Mouse (Mus musculus) thymus, postnatal 14 days (tissue): ENCODE data around the gene Mllt3.

ENCODE experiments used
- DNase-seq: peaks from one replicate; pipeline ENCODE4 v3.0.0; 2021

Gene Mllt3

GRCm38 (mm10) chr4:87761075-87761474, 272.1 kb downstream of the Mllt3 start:
- DNase-seq, result no peak

- DNase-seq, result no peak
These were observed 272.9 kb downstream of the Mllt3 start for GRCm38 (mm10) chr4:87760297-87760696.

- no peak for DNase-seq
These were observed 273.5 kb downstream of the Mllt3 start for GRCm38 (mm10) chr4:87759625-87760024.

- no peak for DNase-seq
These were observed 274.1 kb downstream of the Mllt3 start for GRCm38 (mm10) chr4:87759110-87759509.

- no peak for DNase-seq
These were observed 281.7 kb downstream of the Mllt3 start for GRCm38 (mm10) chr4:87751515-87751864.

- DNase-seq, result no peak
These were observed 282.2 kb downstream of the Mllt3 start for GRCm38 (mm10) chr4:87750856-87751514.

GRCm38 (mm10) chr4:87749532-87750234, 283.5 kb downstream of the Mllt3 start:
- no peak for DNase-seq

GRCm38 (mm10) chr4:87745016-87745645, 288.0 kb downstream of the Mllt3 start:
- DNase-seq, result no peak

- DNase-seq, result no peak
These were observed 293.5 kb downstream of the Mllt3 start for GRCm38 (mm10) chr4:87739524-87740128.

GRCm38 (mm10) chr4:87739104-87739503, 294.1 kb downstream of the Mllt3 start:
- DNase-seq, result no peak

- no peak for DNase-seq
These were observed 295.9 kb downstream of the Mllt3 start for GRCm38 (mm10) chr4:87737201-87737806.

- no peak for DNase-seq
These were observed 296.4 kb downstream of the Mllt3 start for GRCm38 (mm10) chr4:87736779-87737178.

GRCm38 (mm10) chr4:87731118-87731672, 302.0 kb downstream of the Mllt3 start:
- DNase-seq, result no peak

- no peak for DNase-seq
These were observed 304.6 kb downstream of the Mllt3 start for GRCm38 (mm10) chr4:87728581-87728980.

GRCm38 (mm10) chr4:87723448-87723847, 309.7 kb downstream of the Mllt3 start:
- DNase-seq, result no peak
